Mouse (Mus musculus) ES-E14 (cell line): ENCODE data around the gene Tmprss9.

Experiments
- CHD2 ChIP-seq: IDR thresholded peaks from 2 replicates; pipeline ENCODE4 v1.6.1; 2014; ENCODE audit warnings: mild to moderate bottlenecking, low read depth, low read length, inconsistent platforms
- MAFK ChIP-seq: IDR thresholded peaks from 2 replicates; pipeline ENCODE4 v1.6.1; 2014; ENCODE audit warnings: mild to moderate bottlenecking, low read depth, low read length, inconsistent platforms; ENCODE audit not compliant: insufficient read depth
- ZC3H11A ChIP-seq: IDR thresholded peaks from 2 replicates; pipeline ENCODE4 v1.6.1; 2012; ENCODE audit warnings: low read depth, mild to moderate bottlenecking, inconsistent platforms, low read length, borderline replicate concordance
- ZNF384 ChIP-seq: IDR thresholded peaks from 2 replicates; pipeline ENCODE4 v1.6.1; 2012; ENCODE audit warnings: low read depth, low read length, inconsistent platforms

GRCm38 (mm10) chr10:80857386-80857785 lies 14.3 kb upstream of the Tmprss9 start:
- no peak for TF ChIP-seq CHD2
- no peak for TF ChIP-seq MAFK
- TF ChIP-seq ZC3H11A = no peak
- no peak for TF ChIP-seq ZNF384
